Mouse (Mus musculus): ENCODE data around the gene Pmis2.

Pmis2 gene

GRCm38 (mm10) chr7:30671480-30671879 is at the start of gene Pmis2:
Gene Pmis2 (minus strand): TSS chr7:30671605.
- DNase-seq (ENCODE audit: low read depth, low spot score): no peak

- DNase-seq (ENCODE audit: low read depth, low spot score): no peak
These were observed 48.3 kb upstream of the Pmis2 start for GRCm38 (mm10) chr7:30719669-30720068.

GRCm38 (mm10) chr7:30717716-30718046 is 46.3 kb upstream of the Pmis2 start:
- DNase-seq (ENCODE audit: low read depth, low spot score): no peak

GRCm38 (mm10) chr7:30717006-30717715 is 45.8 kb upstream of the Pmis2 start:
- peak; percentile 77 for DNase-seq (ENCODE audit: low read depth, low spot score)

GRCm38 (mm10) chr7:30711942-30712341 is 40.5 kb upstream of the Pmis2 start, which contains the start of gene Atp4a:
Gene Atp4a (plus strand): TSS chr7:30712209.
- no peak for DNase-seq (ENCODE audit: low read depth, low spot score)

- no peak for DNase-seq (ENCODE audit: low read depth, low spot score)
These were observed 36.0 kb upstream of the Pmis2 start for GRCm38 (mm10) chr7:30707441-30707840.

GRCm38 (mm10) chr7:30706214-30706882 is 34.9 kb upstream of the Pmis2 start:
- DNase-seq (ENCODE audit: low read depth, low spot score): no peak

- no peak for DNase-seq (ENCODE audit: low read depth, low spot score)
These were observed 27.2 kb upstream of the Pmis2 start, which contains the start of gene 2200002J24Rik for GRCm38 (mm10) chr7:30698589-30698988. Gene 2200002J24Rik (plus strand): TSS chr7:30698926.

GRCm38 (mm10) chr7:30698101-30698500 is 26.7 kb upstream of the Pmis2 start:
- no peak for DNase-seq (ENCODE audit: low read depth, low spot score)

- DNase-seq (ENCODE audit: low read depth, low spot score): no peak
These were observed 16.9 kb upstream of the Pmis2 start for GRCm38 (mm10) chr7:30688325-30688724.

GRCm38 (mm10) chr7:30683425-30683824 is 12.0 kb upstream of the Pmis2 start:
- no peak for DNase-seq (ENCODE audit: low read depth, low spot score)

- DNase-seq (ENCODE audit: low read depth, low spot score): no peak
These were observed 10.5 kb upstream of the Pmis2 start for GRCm38 (mm10) chr7:30681897-30682296.

- DNase-seq (ENCODE audit: low read depth, low spot score): no peak
These were observed 7.0 kb upstream of the Pmis2 start for GRCm38 (mm10) chr7:30678263-30678975.

- peak; percentile 50 for DNase-seq (ENCODE audit: low read depth, low spot score)
These were observed 2.2 kb downstream of the Pmis2 start for GRCm38 (mm10) chr7:30669229-30669628.

- no peak for DNase-seq (ENCODE audit: low read depth, low spot score)
These were observed 6.1 kb downstream of the Pmis2 start for GRCm38 (mm10) chr7:30665321-30665720.

GRCm38 (mm10) chr7:30664529-30665200 is 6.7 kb downstream of the Pmis2 start, which contains the start of gene Haus5:
Gene Haus5 (minus strand): TSS chr7:30664994.
- DNase-seq (ENCODE audit: low read depth, low spot score): peak; percentile 95

GRCm38 (mm10) chr7:30649591-30650540 is 21.5 kb downstream of the Pmis2 start, which contains the start of gene Rbm42:
Gene Rbm42 (minus strand): TSS chr7:30650317.
- DNase-seq (ENCODE audit: low read depth, low spot score): peak; percentile 99

GRCm38 (mm10) chr7:30639083-30639482 is 32.3 kb downstream of the Pmis2 start:
- no peak for DNase-seq (ENCODE audit: low read depth, low spot score)

- no peak for DNase-seq (ENCODE audit: low read depth, low spot score)
These were observed 35.0 kb downstream of the Pmis2 start for GRCm38 (mm10) chr7:30636395-30636794.

- DNase-seq (ENCODE audit: low read depth, low spot score): no peak
These were observed 35.7 kb downstream of the Pmis2 start, which contains the start of gene Etv2 for GRCm38 (mm10) chr7:30635752-30636151. Gene Etv2 (minus strand): TSS chr7:30635852.
